Mouse (Mus musculus) hindbrain, embryonic 11.5 days (tissue): ENCODE measurements around the gene Id2. TPM values are rescaled to one million over a fixed set of nuclear protein-coding genes. Genes with fewer than 3 reads are reported as not detected.

Source experiments
- ATAC-seq: fragments of 200-750 bp; cut with Nextera tagmentation; 2 replicates; pipeline ENCODE4 v1.8.0; 2017; ENCODE audit warnings: mild to moderate bottlenecking, moderate TSS enrichment, moderate library complexity; ENCODE audit not compliant: low FRiP score
- DNase-seq: peaks from one replicate; pipeline ENCODE4 v3.0.0-alpha.2; 2015; ENCODE audit warnings: low spot score
- H3K27ac ChIP-seq: fragments of 300-500 bp; sonication (generic); 2 replicates; pipeline ENCODE4 v1.5.1; 2014; ENCODE audit warnings: mild to moderate bottlenecking, low read depth, low read length
- H3K27me3 ChIP-seq: fragments of 300-500 bp; sonication (generic); 2 replicates; pipeline ENCODE4 v1.6.1; 2014; ENCODE audit warnings: mild to moderate bottlenecking, low read length, moderate library complexity, mixed read lengths; ENCODE audit not compliant: control insufficient read depth, insufficient read depth
- H3K36me3 ChIP-seq: fragments of 300-500 bp; sonication (generic); 2 replicates; pipeline ENCODE4 v1.6.1; 2014; ENCODE audit warnings: mild to moderate bottlenecking, low read length, moderate library complexity, mixed read lengths; ENCODE audit not compliant: control insufficient read depth, insufficient read depth
- H3K4me1 ChIP-seq: fragments of 300-500 bp; sonication (generic); replicated peaks from 2 replicates; pipeline ENCODE4 v1.6.1; 2014; ENCODE audit warnings: low read length, mixed read lengths; ENCODE audit not compliant: control insufficient read depth, insufficient read depth
- H3K4me2 ChIP-seq: fragments of 300-500 bp; sonication (generic); replicated peaks from 2 replicates; pipeline ENCODE4 v1.6.1; 2014; ENCODE audit warnings: mild to moderate bottlenecking, low read depth, low read length
- H3K4me3 ChIP-seq: fragments of 300-500 bp; sonication (generic); 2 replicates; pipeline ENCODE4 v1.5.1; 2014; ENCODE audit warnings: low read depth, low read length
- H3K9ac ChIP-seq: fragments of 300-500 bp; sonication (generic); 2 replicates; pipeline ENCODE4 v1.6.1; 2014; ENCODE audit warnings: low read depth, low read length
- H3K9me3 ChIP-seq: fragments of 300-500 bp; sonication (generic); 2 replicates; pipeline ENCODE4 v1.6.1; 2016; ENCODE audit warnings: low read length; ENCODE audit not compliant: control insufficient read depth
- WGBS: fragments of 180-500 bp; shearing (Covaris S2); extraction: QIAGEN DNeasy Blood & Tissue Kit; methylation state at CpG from one replicate; pipeline ENCODE4 v1.1.7; 2014; 5-methylcytosine and 5-hydroxymethylcytosine counted together
- polyA plus RNA-seq: library from polyadenylated mRNA; unstranded; fragments of >200 nt; fragmentation: Nextera tagmentation; extraction: Ambion mirVana; gene quantifications from 2 replicates; pipeline ENCODE4 v1.2.1, GENCODE M21; 2014

The Id2 gene
- polyA plus RNA-seq, 1 experiment from 2014 or later = 394 TPM

- under 1% methylated on average over 41 of the region's 41 CpGs for WGBS
- no peaks in the 10 kb centered on the region for H3K36me3 ChIP-seq
- DNase-seq = peak; percentile 95
- no peaks in the 10 kb centered on the region for H3K9me3 ChIP-seq
- H3K27me3 ChIP-seq = no peaks in the 10 kb centered on the region
- peak overlapping the region; percentile 95 for H3K4me2 ChIP-seq
- peak overlapping the region; percentile 83 for H3K27ac ChIP-seq
- peak overlapping the region; percentile 67 for H3K4me3 ChIP-seq
- peaks cover 17% of the 10 kb centered on the region; the same call in 1 of the 2 replicates for H3K4me1 ChIP-seq
- peak overlapping the region; percentile 71 for H3K9ac ChIP-seq
- peak; percentile 81 for ATAC-seq
Observed at GRCm38 (mm10) chr12:25095974-25096639, 833 bp downstream of the Id2 start.

- Histone ChIP-seq H3K9ac (peak overlapping the region; percentile 71), H3K36me3 (no peaks in the 10 kb centered on the region), H3K4me3 (peak overlapping the region; percentile 67), H3K27me3 (no peaks in the 10 kb centered on the region), H3K4me1 (0 out of 2 replicates have a peak, but pooled peaks cover 14% of the 10 kb centered on the region), H3K4me2 (peak overlapping the region; percentile 95), H3K27ac (peak overlapping the region; percentile 82), H3K9me3 (no peaks in the 10 kb centered on the region)
- 0% methylated on average over 19 of the region's 19 CpGs for WGBS
- DNase-seq = no peak
- ATAC-seq = peak; percentile 3
Observed at GRCm38 (mm10) chr12:25095538-25095937, 1.4 kb downstream of the Id2 start.

GRCm38 (mm10) chr12:25094621-25095521 lies 2.1 kb downstream of the Id2 start:
- no peak for ATAC-seq
- Histone ChIP-seq H3K27ac (peak overlapping the region; percentile 82), H3K4me2 (peak overlapping the region; percentile 95), H3K27me3 (no peaks in the 10 kb centered on the region), H3K9ac (peak overlapping the region; percentile 71), H3K36me3 (no peaks in the 10 kb centered on the region), H3K4me3 (peak overlapping the region; percentile 67), H3K9me3 (no peaks in the 10 kb centered on the region), H3K4me1 (0 out of 2 replicates have a peak, but pooled peaks cover 14% of the 10 kb centered on the region)
- DNase-seq = peak; percentile 52
- under 1% methylated on average over 22 of the region's 22 CpGs for WGBS

- Histone ChIP-seq H3K4me3 (peak overlapping the region; percentile 33), H3K27me3 (no peaks in the 10 kb centered on the region), H3K27ac (0 out of 2 replicates have a peak overlapping the region, but pooled peaks have one; percentile 30), H3K4me2 (peak overlapping the region; percentile 63), H3K9ac (0 out of 2 replicates have a peak overlapping the region, but pooled peaks have one; percentile 23), H3K36me3 (no peaks in the 10 kb centered on the region), H3K4me1 (0 out of 2 replicates have a peak, but pooled peaks cover 14% of the 10 kb centered on the region), H3K9me3 (no peaks in the 10 kb centered on the region)
- WGBS = 10% methylated on average over 11 of the region's 11 CpGs
- ATAC-seq = no peak
- DNase-seq = no peak
Observed at GRCm38 (mm10) chr12:25093241-25093774, 3.6 kb downstream of the Id2 start.

- H3K9me3 ChIP-seq = no peaks in the 10 kb centered on the region
- peak overlapping the region; percentile 63 for H3K4me2 ChIP-seq
- no peaks in the 10 kb centered on the region for H3K27me3 ChIP-seq
- H3K9ac ChIP-seq = 0 out of 2 replicates have a peak overlapping the region, but pooled peaks have one; percentile 23
- peak overlapping the region; percentile 33 for H3K4me3 ChIP-seq
- H3K36me3 ChIP-seq = no peaks in the 10 kb centered on the region
- 0 out of 2 replicates have a peak, but pooled peaks cover 10% of the 10 kb centered on the region for H3K4me1 ChIP-seq
- WGBS = 3% methylated on average over 17 of the region's 17 CpGs
- H3K27ac ChIP-seq = 0 out of 2 replicates have a peak overlapping the region, but pooled peaks have one; percentile 30
- ATAC-seq (peak; percentile 6; the same call in 1 of the 2 replicates), DNase-seq (peak; percentile 69)
Observed at GRCm38 (mm10) chr12:25092751-25093211, 4.2 kb downstream of the Id2 start.

- H3K9ac ChIP-seq = no peak overlapping the region; the same call in 1 of the 2 replicates
- no peak overlapping the region for H3K27ac ChIP-seq
- H3K4me2 ChIP-seq = peak overlapping the region; percentile 63
- 5% methylated on average over 25 of the region's 25 CpGs for WGBS
- H3K4me3 ChIP-seq = peak overlapping the region; percentile 33
- no peaks in the 10 kb centered on the region for H3K27me3 ChIP-seq
- peak; percentile 94 for DNase-seq
- 0 out of 2 replicates have a peak, but pooled peaks cover 10% of the 10 kb centered on the region for H3K4me1 ChIP-seq
- ATAC-seq = peak; percentile 67
- no peaks in the 10 kb centered on the region for H3K36me3 ChIP-seq
- no peaks in the 10 kb centered on the region for H3K9me3 ChIP-seq
Observed at GRCm38 (mm10) chr12:25092027-25092704, 4.8 kb downstream of the Id2 start.

GRCm38 (mm10) chr12:25089433-25089832 lies 7.5 kb downstream of the Id2 start:
- Histone ChIP-seq H3K4me2 (no peak overlapping the region), H3K4me3 (no peak overlapping the region), H3K4me1 (0 out of 2 replicates have a peak, but pooled peaks cover 6% of the 10 kb centered on the region), H3K27ac (no peak overlapping the region), H3K36me3 (no peaks in the 10 kb centered on the region), H3K9me3 (no peaks in the 10 kb centered on the region), H3K9ac (no peak overlapping the region), H3K27me3 (no peaks in the 10 kb centered on the region)
- 60% methylated on average over 1 of the region's 1 CpGs for WGBS
- no peak for ATAC-seq
- DNase-seq = no peak

GRCm38 (mm10) chr12:25086966-25087365 lies 10.0 kb downstream of the Id2 start:
- no peak overlapping the region for H3K9ac ChIP-seq
- no peak overlapping the region for H3K27ac ChIP-seq
- H3K4me3 ChIP-seq = no peak overlapping the region
- H3K36me3 ChIP-seq = no peaks in the 10 kb centered on the region
- H3K4me1 ChIP-seq = no peaks in the 10 kb centered on the region
- no peak overlapping the region for H3K4me2 ChIP-seq
- ATAC-seq (no peak), DNase-seq (no peak)
- no peaks in the 10 kb centered on the region for H3K9me3 ChIP-seq
- 65% methylated on average over 4 of the region's 4 CpGs for WGBS
- no peaks in the 10 kb centered on the region for H3K27me3 ChIP-seq
